Mouse (Mus musculus) stomach, embryonic 16.5 days (tissue): ENCODE results near the gene Sync. TPM values are rescaled to one million over a fixed set of nuclear protein-coding genes. Genes with fewer than 3 reads are reported as not detected.
A peak's percentile ranks its signal among the peaks of the same experiment; 100 is the strongest.

Source experiments
- ATAC-seq: fragments of 200-750 bp; cut with Nextera tagmentation; 2 replicates; pipeline ENCODE4 v1.8.0; 2017; ENCODE audit warnings: moderate number of reproducible peaks, moderate TSS enrichment; ENCODE audit not compliant: insufficient read depth, low FRiP score
- H3K27ac ChIP-seq: fragments of 300-500 bp; sonication (generic); 2 replicates; pipeline ENCODE4 v1.5.1; 2014; ENCODE audit warnings: low read length
- H3K27me3 ChIP-seq: fragments of 300-500 bp; sonication (generic); 2 replicates; pipeline ENCODE4 v1.6.1; 2014; ENCODE audit warnings: low read length, control low read depth, mixed read lengths; ENCODE audit not compliant: control insufficient read depth, insufficient read depth
- H3K36me3 ChIP-seq: fragments of 300-500 bp; sonication (generic); 2 replicates; pipeline ENCODE4 v1.6.1; 2014; ENCODE audit warnings: low read length; ENCODE audit not compliant: control insufficient read depth, insufficient read depth
- H3K4me1 ChIP-seq: fragments of 300-500 bp; sonication (generic); 2 replicates; pipeline ENCODE4 v1.6.1; 2014; ENCODE audit warnings: low read length, control low read depth, mixed read lengths; ENCODE audit not compliant: control insufficient read depth, insufficient read depth
- H3K4me2 ChIP-seq: fragments of 300-500 bp; sonication (generic); 2 replicates; pipeline ENCODE4 v1.6.1; 2014; ENCODE audit warnings: low read depth, low read length, mixed read lengths
- H3K4me3 ChIP-seq: fragments of 300-500 bp; sonication (generic); replicated peaks from 2 replicates; pipeline ENCODE4 v1.5.1; 2014; ENCODE audit warnings: mild to moderate bottlenecking, low read length
- H3K9ac ChIP-seq: fragments of 300-500 bp; sonication (generic); 2 replicates; pipeline ENCODE4 v1.6.1; 2014; ENCODE audit warnings: low read length
- H3K9me3 ChIP-seq: fragments of 300-500 bp; sonication (generic); replicated peaks from 2 replicates; pipeline ENCODE4 v1.6.1; 2016; ENCODE audit warnings: low read length, control low read depth; ENCODE audit not compliant: control insufficient read depth
- WGBS: fragments of 180-500 bp; shearing (Covaris S2); extraction: QIAGEN DNeasy Blood & Tissue Kit; methylation state at CpG from one replicate; pipeline ENCODE4 v1.1.7; 2014; 5-methylcytosine and 5-hydroxymethylcytosine counted together
- polyA plus RNA-seq: library from polyadenylated mRNA; unstranded; fragments of >200 nt; fragmentation: Nextera tagmentation; extraction: Ambion mirVana; gene quantifications from 2 replicates; pipeline ENCODE4 v1.2.1, GENCODE M21; 2015

Gene Sync
- polyA plus RNA-seq, 1 experiment from 2014 or later = 3.9 TPM

- 26% methylated on average over 8 of the region's 8 CpGs for WGBS
- peak overlapping the region; percentile 72 for H3K27ac ChIP-seq
- H3K4me1 ChIP-seq = peaks cover 27% of the 10 kb centered on the region
- 0 out of 2 replicates have a peak overlapping the region, but pooled peaks have one; percentile 10 for H3K4me2 ChIP-seq
- peak overlapping the region; percentile 33; the same call in 1 of the 2 replicates for H3K9ac ChIP-seq
- H3K4me3 ChIP-seq = no peak overlapping the region
- peak; percentile 75 for ATAC-seq
- no peaks in the 10 kb centered on the region for H3K9me3 ChIP-seq
- H3K36me3 ChIP-seq = no peaks in the 10 kb centered on the region
- H3K27me3 ChIP-seq = no peaks in the 10 kb centered on the region
These were observed 30.7 kb upstream of the Sync start for GRCm38 (mm10) chr4:129256450-129257380.

- Histone ChIP-seq H3K27me3 (no peaks in the 10 kb centered on the region), H3K4me2 (no peak overlapping the region), H3K4me1 (peaks cover 34% of the 10 kb centered on the region), H3K4me3 (no peak overlapping the region), H3K27ac (no peak overlapping the region), H3K36me3 (no peaks in the 10 kb centered on the region), H3K9me3 (no peaks in the 10 kb centered on the region), H3K9ac (no peak overlapping the region)
- ATAC-seq = no peak
- 83% methylated on average over 4 of the region's 4 CpGs for WGBS
These were observed 28.3 kb upstream of the Sync start for GRCm38 (mm10) chr4:129259101-129259500.

- Histone ChIP-seq H3K9ac (peak overlapping the region; percentile 40; the same call in 1 of the 2 replicates), H3K27ac (peak overlapping the region; percentile 68)
- whole genome bisulfite sequencing = 20% methylated on average over 6 of the region's 6 CpGs
These were observed 26.7 kb upstream of the Sync start for GRCm38 (mm10) chr4:129260678-129261077.

GRCm38 (mm10) chr4:129261196-129261595 lies 26.2 kb upstream of the Sync start, which contains the start of gene C77080:
C77080 (minus strand) TSS chr4:129261404.
- 19% methylated on average over 3 of the region's 4 CpGs for WGBS
- Histone ChIP-seq H3K27ac (peak within 1 kb of the TSS; percentile 68), H3K4me2 (no peak within 1 kb of the TSS), H3K4me3 (no peak within 1 kb of the TSS), H3K9ac (peak within 1 kb of the TSS; percentile 40; the same call in 1 of the 2 replicates), H3K36me3 (no peaks in the 10 kb centered on the region), H3K4me1 (peaks cover 35% of the 10 kb centered on the region), H3K9me3 (no peaks in the 10 kb centered on the region), H3K27me3 (no peaks in the 10 kb centered on the region)
- peak; percentile 23; the same call in 1 of the 2 replicates for ATAC-seq

More at GRCm38 (mm10) chr4:129260678-129261077, 26.7 kb upstream of the Sync start:
- no peak for ATAC-seq
- H3K4me1 ChIP-seq = peaks cover 34% of the 10 kb centered on the region
- no peak overlapping the region for H3K4me3 ChIP-seq
- no peak overlapping the region for H3K4me2 ChIP-seq
- no peaks in the 10 kb centered on the region for H3K27me3 ChIP-seq
- H3K9me3 ChIP-seq = no peaks in the 10 kb centered on the region
- H3K36me3 ChIP-seq = no peaks in the 10 kb centered on the region

- no peaks in the 10 kb centered on the region for H3K27me3 ChIP-seq
- H3K4me1 ChIP-seq = peaks cover 22% of the 10 kb centered on the region
- H3K9ac ChIP-seq = peak overlapping the region; percentile 37; the same call in 1 of the 2 replicates
- no peaks in the 10 kb centered on the region for H3K36me3 ChIP-seq
- H3K27ac ChIP-seq = peak overlapping the region; percentile 53; the same call in 1 of the 2 replicates
- ATAC-seq = peak; percentile 86
- no peaks in the 10 kb centered on the region for H3K9me3 ChIP-seq
- no peak overlapping the region for H3K4me3 ChIP-seq
- peak overlapping the region; percentile 25; the same call in 1 of the 2 replicates for H3K4me2 ChIP-seq
- 26% methylated on average over 19 of the region's 19 CpGs for WGBS
These were observed 24.0 kb upstream of the Sync start for GRCm38 (mm10) chr4:129263225-129264021.

- no peaks in the 10 kb centered on the region for H3K27me3 ChIP-seq
- H3K27ac ChIP-seq = no peak overlapping the region
- no peaks in the 10 kb centered on the region for H3K9me3 ChIP-seq
- ATAC-seq = peak; percentile 51; the same call in 1 of the 2 replicates
- H3K4me2 ChIP-seq = no peak overlapping the region
- no peak overlapping the region for H3K4me3 ChIP-seq
- H3K4me1 ChIP-seq = peaks cover 13% of the 10 kb centered on the region
- H3K36me3 ChIP-seq = no peaks in the 10 kb centered on the region
- H3K9ac ChIP-seq = no peak overlapping the region
- WGBS = 61% methylated on average over 4 of the region's 4 CpGs
These were observed 21.2 kb upstream of the Sync start for GRCm38 (mm10) chr4:129266191-129266590.

GRCm38 (mm10) chr4:129266821-129267220 lies 20.6 kb upstream of the Sync start:
- Histone ChIP-seq H3K27ac (no peak overlapping the region), H3K4me1 (peaks cover 12% of the 10 kb centered on the region; the same call in 1 of the 2 replicates), H3K4me2 (no peak overlapping the region), H3K4me3 (no peak overlapping the region), H3K36me3 (no peaks in the 10 kb centered on the region), H3K27me3 (no peaks in the 10 kb centered on the region), H3K9ac (no peak overlapping the region), H3K9me3 (no peaks in the 10 kb centered on the region)
- no peak for ATAC-seq
- WGBS = 80% methylated on average over 5 of the region's 5 CpGs

GRCm38 (mm10) chr4:129268698-129269097 lies 18.7 kb upstream of the Sync start:
- WGBS = 33% methylated on average over 1 of the region's 1 CpGs
- Histone ChIP-seq H3K9ac (peak overlapping the region; percentile 7), H3K27me3 (no peaks in the 10 kb centered on the region), H3K4me3 (no peak overlapping the region), H3K4me1 (peaks cover 8% of the 10 kb centered on the region; the same call in 1 of the 2 replicates), H3K9me3 (no peaks in the 10 kb centered on the region), H3K4me2 (no peak overlapping the region), H3K27ac (0 out of 2 replicates have a peak overlapping the region, but pooled peaks have one; percentile 19), H3K36me3 (no peaks in the 10 kb centered on the region)
- no peak for ATAC-seq
